Mouse (Mus musculus) liver, adult 10 weeks (tissue): ENCODE measurements around the gene Arhgef33. TPM values are rescaled to one million over a fixed set of nuclear protein-coding genes. Genes with fewer than 3 reads are reported as not detected.

Source experiments
- polyA plus RNA-seq: library from polyadenylated mRNA; stranded (reverse); fragments of 350-450 nt; fragmentation: Illumina TruSeq; extraction: RNeasy Lipid Tissue Mini Kit (QIAGEN cat#74804); gene quantifications from one replicate; pipeline ENCODE4 v1.2.3, GENCODE M21; 2014; ENCODE audit warnings: low read depth, low replicate concordance

The Arhgef33 gene
- polyA plus RNA-seq, result not detected

DNA sequence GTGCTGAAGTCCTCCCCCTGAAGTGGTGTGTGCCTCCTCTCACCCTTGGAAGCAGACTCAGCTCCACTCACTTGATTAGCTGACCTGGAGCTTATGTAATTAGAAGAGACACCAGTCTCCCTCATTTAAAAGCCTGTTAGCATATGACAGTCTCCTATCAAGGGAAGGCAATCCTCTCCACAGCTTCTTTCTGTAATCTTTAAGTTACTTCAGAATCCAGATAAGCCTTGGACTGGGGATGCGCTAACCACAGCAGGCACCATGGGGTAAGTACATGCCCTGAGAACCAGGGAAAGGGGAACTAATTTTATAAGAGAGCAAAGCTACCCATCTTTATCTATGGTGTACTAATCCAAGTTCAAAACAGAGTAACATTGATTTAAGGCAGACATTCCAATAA is at the start of gene Arhgef33:
TSS of gene Arhgef33 (plus strand) at position 157 of the 400 bp plus-strand sequence.

DNA sequence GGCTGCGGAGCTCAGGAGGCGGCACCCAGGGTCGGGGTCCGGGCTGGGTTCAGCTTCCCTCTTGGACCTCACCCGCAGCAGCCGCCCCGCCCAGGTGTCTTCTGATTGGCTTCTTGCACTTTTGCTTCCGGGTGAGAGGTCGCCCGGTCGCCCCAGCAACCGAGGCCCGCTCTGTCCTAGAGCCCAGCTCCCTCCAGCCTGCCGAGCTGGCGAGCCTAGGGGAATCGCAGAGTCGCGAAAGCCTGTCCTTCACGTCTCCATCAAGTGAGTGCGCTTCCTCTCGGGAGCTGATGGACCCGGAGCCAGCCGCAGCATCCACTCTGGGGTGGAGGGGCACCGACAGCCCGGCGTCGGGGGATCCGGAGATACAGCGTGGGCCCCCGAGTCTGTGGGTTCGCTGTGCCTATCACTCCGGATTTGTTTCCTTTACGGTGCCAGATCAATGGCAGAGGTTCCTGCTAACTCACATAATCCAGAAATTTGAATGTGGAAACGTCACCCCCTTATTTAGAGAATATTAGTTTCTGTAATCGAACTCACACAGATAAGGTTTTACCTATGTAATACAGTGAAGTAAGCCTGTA is 17.0 kb upstream of the Arhgef33 start, which contains the start of the genes Morn2 and Dhx57:
TSS of gene Morn2 (plus strand) at position 130 of the 584 bp plus-strand sequence.
TSS of gene Dhx57 (minus strand) at position 403 of the 584 bp plus-strand sequence.

DNA sequence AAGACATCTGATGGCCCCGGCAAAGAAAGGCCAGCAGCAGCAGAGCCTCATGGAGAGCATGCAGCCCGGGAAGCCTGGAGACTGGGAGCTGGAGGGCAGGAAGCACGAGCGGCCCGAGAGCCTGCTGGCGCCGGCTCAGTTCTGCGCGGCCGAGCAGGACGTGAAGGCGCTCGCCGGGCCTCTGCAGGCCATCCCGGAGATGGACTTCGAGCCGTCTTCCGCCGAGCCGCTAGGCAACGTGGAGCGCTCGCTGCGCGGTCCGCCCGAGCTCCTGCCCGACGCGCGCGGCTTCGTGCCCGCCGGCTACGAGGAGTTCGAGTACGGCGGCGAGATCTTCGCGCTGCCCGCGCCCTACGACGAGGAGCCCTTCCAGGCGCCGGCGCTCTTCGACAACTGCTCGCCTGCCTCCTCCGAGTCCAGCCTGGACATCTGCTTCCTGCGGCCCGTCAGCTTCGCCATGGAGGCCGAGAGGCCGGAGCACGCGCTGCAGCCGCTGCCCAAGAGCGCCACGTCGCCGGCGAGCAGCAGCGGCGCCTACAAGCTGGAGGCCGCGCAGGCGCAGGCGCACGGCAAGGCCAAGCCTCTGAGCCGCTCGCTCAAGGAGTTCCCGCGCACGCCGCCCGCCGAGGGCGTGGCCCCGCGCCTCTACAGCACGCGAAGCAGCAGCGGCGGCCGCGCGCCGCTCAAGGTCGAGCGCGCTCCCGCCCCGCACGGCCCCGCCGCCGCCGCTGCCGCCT is 66.0 kb downstream of the Arhgef33 start, which contains the start of gene Gm10190:
TSS of gene Gm10190 (minus strand) at position 553 of the 737 bp plus-strand sequence.

Other genes starting within 250 kb of the Arhgef33 start
- gene Hnrnpll, start 245.1 kb upstream of the Arhgef33 start, polyA plus RNA-seq, result 35.7 TPM
- 112 TPM for gene Galm, start 179.9 kb upstream of the Arhgef33 start, polyA plus RNA-seq
- gene Srsf7, start 100.1 kb upstream of the Arhgef33 start, polyA plus RNA-seq, result 65.8 TPM
- gene Ttc39d, start 99.9 kb upstream of the Arhgef33 start, polyA plus RNA-seq, result not detected
- 6.8 TPM for gene Gemin6, start 83.0 kb upstream of the Arhgef33 start, polyA plus RNA-seq
- gene Morn2, start 17.2 kb upstream of the Arhgef33 start, polyA plus RNA-seq, result 10.6 TPM
- gene Dhx57, start 16.9 kb upstream of the Arhgef33 start, polyA plus RNA-seq, result 5.1 TPM
- not detected for gene Gm10190, start 66.1 kb downstream of the Arhgef33 start, polyA plus RNA-seq
- 20.6 TPM for gene Sos1, start 173.0 kb downstream of the Arhgef33 start, polyA plus RNA-seq